Mouse (Mus musculus) CH12.LX (cell line): ENCODE results near the gene Ralbp1. TPM values are rescaled to one million over a fixed set of nuclear protein-coding genes. Genes with fewer than 3 reads are reported as not detected.

Source experiments
- DNase-seq: peaks from one replicate; pipeline ENCODE4 v3.0.0-alpha.2; 2013; ENCODE audit errors: extremely low read depth
- H3K27ac ChIP-seq: 2 replicates; pipeline ENCODE4 v1.5.1; 2012; ENCODE audit warnings: low read depth, mild to moderate bottlenecking, control low read depth, moderate library complexity; ENCODE audit not compliant: insufficient read depth
- H3K27me3 ChIP-seq: replicated peaks from 2 replicates; pipeline ENCODE3; 2012; ENCODE audit warnings: inconsistent platforms
- H3K36me3 ChIP-seq, 2 experiments: replicated peaks in 1 of 2; 2 replicates each; pipeline versions ENCODE3 to v1.6.1; 2012; ENCODE audit warnings: inconsistent platforms in 1 of 2, low read length in 1 of 2, mild to moderate bottlenecking in 1 of 2, mixed read lengths in 1 of 2, moderate library complexity in 1 of 2; ENCODE audit not compliant: control insufficient read depth in 1 of 2, insufficient read depth in 1 of 2
- H3K4me1 ChIP-seq, 2 experiments: 2 replicates each; pipeline ENCODE4 v1.6.1; 2012; ENCODE audit warnings: inconsistent platforms in 1 of 2, moderate library complexity in 1 of 2; ENCODE audit not compliant: insufficient read depth in 2 of 2, control insufficient read depth in 1 of 2
- H3K4me2 ChIP-seq: 2 replicates; pipeline ENCODE4 v1.6.1; 2012; ENCODE audit warnings: low read depth, mild to moderate bottlenecking, control low read depth; ENCODE audit not compliant: poor library complexity, insufficient read depth, severe bottlenecking
- H3K4me3 ChIP-seq, 3 experiments: fragments of 150-350 bp in 1 of 3; sonication (generic) in 1 of 3; replicated peaks in 1 of 3; 2 replicates each; pipeline versions ENCODE3 to v1.5.1; 2011 to 2012; ENCODE audit warnings: low read depth in 2 of 3, low read length in 2 of 3, mild to moderate bottlenecking in 2 of 3, moderate library complexity in 2 of 3, control low read depth in 1 of 3, improper control_type of control experiment in 1 of 3, inconsistent platforms in 1 of 3, mixed read lengths in 1 of 3; ENCODE audit not compliant: poor library complexity in 1 of 3
- H3K79me2 ChIP-seq: replicated peaks from 2 replicates; pipeline ENCODE4 v1.6.1; 2012; ENCODE audit warnings: mild to moderate bottlenecking, moderate library complexity; ENCODE audit not compliant: control insufficient read depth, poor library complexity, insufficient read depth, severe bottlenecking; ENCODE audit errors: extremely low read depth
- H3K9ac ChIP-seq: 2 replicates; pipeline ENCODE4 v1.6.1; 2012; ENCODE audit warnings: low read depth, mild to moderate bottlenecking, control low read depth, moderate library complexity; ENCODE audit not compliant: insufficient read depth
- H3K9me3 ChIP-seq: replicated peaks from 2 replicates; pipeline ENCODE3; 2012; ENCODE audit warnings: low read length, inconsistent platforms, mixed read lengths
- BHLHE40 ChIP-seq: IDR thresholded peaks from 2 replicates; pipeline ENCODE4 v1.6.1; 2011; ENCODE audit warnings: mild to moderate bottlenecking, low read depth, low read length, improper control_type of control experiment
- CTCF ChIP-seq, 2 experiments: IDR thresholded peaks in 1 of 2; conservative IDR thresholded peaks in 1 of 2; 2 replicates each; pipeline ENCODE4 v1.5.1; 2011 to 2012; ENCODE audit warnings: low read depth in 2 of 2, low read length in 2 of 2, improper control_type of control experiment in 1 of 2, inconsistent platforms in 1 of 2, mild to moderate bottlenecking in 1 of 2, moderate library complexity in 1 of 2
- EP300 ChIP-seq: IDR thresholded peaks from 2 replicates; pipeline ENCODE4 v1.6.1; 2011; ENCODE audit warnings: low read length, improper control_type of control experiment
- ETS1 ChIP-seq: conservative IDR thresholded peaks from 2 replicates; pipeline ENCODE4 v1.6.1; 2012; ENCODE audit warnings: low read depth, mild to moderate bottlenecking, inconsistent platforms, low read length, improper control_type of control experiment, moderate library complexity
- KAT2A ChIP-seq: IDR thresholded peaks from 2 replicates; pipeline ENCODE4 v1.6.1; 2012; ENCODE audit warnings: low read length, improper control_type of control experiment, inconsistent platforms; ENCODE audit not compliant: insufficient replicate concordance
- MAFK ChIP-seq: IDR thresholded peaks from 2 replicates; pipeline ENCODE4 v1.6.1; 2011; ENCODE audit warnings: low read length, improper control_type of control experiment; ENCODE audit not compliant: insufficient replicate concordance
- MXI1 ChIP-seq: IDR thresholded peaks from 2 replicates; pipeline ENCODE4 v1.6.1; 2011; ENCODE audit warnings: mild to moderate bottlenecking, low read depth, low read length, improper control_type of control experiment
- MYC ChIP-seq: IDR thresholded peaks from 2 replicates; pipeline ENCODE4 v1.6.1; 2011; ENCODE audit warnings: low read depth, mild to moderate bottlenecking, improper control_type of control experiment, low read length
- NELFE ChIP-seq: IDR thresholded peaks from 2 replicates; pipeline ENCODE4 v1.6.1; 2011; ENCODE audit warnings: low read depth, low read length, improper control_type of control experiment
- PAX5 ChIP-seq: IDR thresholded peaks from 2 replicates; pipeline ENCODE4 v1.6.1; 2012; ENCODE audit warnings: low read length, inconsistent platforms, mixed read lengths
- POLR2AphosphoS2 ChIP-seq: IDR thresholded peaks from 2 replicates; pipeline ENCODE4 v1.6.1; 2011; ENCODE audit warnings: low read depth, low read length, improper control_type of control experiment
- RCOR1 ChIP-seq: conservative IDR thresholded peaks from 2 replicates; pipeline ENCODE4 v1.6.1; 2012; ENCODE audit warnings: low read depth, mild to moderate bottlenecking, inconsistent platforms, low read length, improper control_type of control experiment
- USF1 ChIP-seq: IDR thresholded peaks from 2 replicates; pipeline ENCODE4 v1.6.1; 2014; ENCODE audit warnings: low read depth, mild to moderate bottlenecking, inconsistent platforms, low read length, improper control_type of control experiment
- ZKSCAN1 ChIP-seq: IDR thresholded peaks from 2 replicates; pipeline ENCODE4 v1.6.1; 2012; ENCODE audit warnings: low read depth, inconsistent platforms, low read length, improper control_type of control experiment, borderline replicate concordance
- dilution Hi-C: fragments of 300-500 bp; cut with MboI; formaldehyde crosslinking; loops from 2 replicates; pipeline ENCODE4 v1.14.3; 2020; ENCODE audit warnings: low sequenced_read_pairs; ENCODE audit not compliant: extremely low pct_unique_long_range_greater_than_20kb, extremely low pct_ligation_motif_present
- in situ Hi-C: fragments of 300-500 bp; cut with MboI; formaldehyde crosslinking; loops from 3 replicates; pipeline ENCODE4 v1.14.3; 2019; ENCODE audit warnings: low sequenced_read_pairs, low pct_ligation_motif_present, low pct_unique_long_range_greater_than_20kb, mixed read lengths
- polyA plus RNA-seq: library from polyadenylated mRNA; unstranded; fragments of >175 nt; gene quantifications from 2 replicates; pipeline ENCODE4 v1.2.1, GENCODE M21; 2012; ENCODE audit warnings: low read depth; ENCODE audit not compliant: insufficient read length
- total RNA-seq, 2 experiments: library from RNA; depleted of rRNA; stranded (reverse); fragments of 300-350 nt in 1 of 2; fragments of >200 nt in 1 of 2; gene quantifications; 2 replicates each; pipeline ENCODE4 v1.2.3; 2012 to 2014

Ralbp1 gene
- total and polyA plus RNA-seq, 3 experiments: 25.3 to 27.2 (median 26.5) TPM

DNA sequence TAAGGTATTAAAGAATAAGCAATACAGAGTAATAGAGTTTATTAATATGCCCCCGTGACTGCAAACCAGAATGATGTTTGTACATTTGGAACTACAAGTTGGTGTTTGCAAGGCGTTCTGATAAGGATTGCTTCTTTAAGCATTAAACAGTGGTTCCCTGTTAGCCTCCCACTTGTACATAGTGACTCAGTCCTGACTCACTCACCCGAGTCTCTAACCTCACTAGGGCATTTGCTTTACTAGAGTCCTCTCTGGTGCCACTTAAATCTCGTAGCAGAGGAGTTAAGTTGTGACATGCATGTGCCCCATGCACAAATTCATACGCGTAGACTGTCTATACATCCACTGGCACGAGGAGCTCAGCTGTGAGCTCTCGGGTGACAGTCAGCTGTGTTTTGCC lies 71.8 kb downstream of the Ralbp1 start:
- in situ Hi-C loops: no loop called here
- no peak for TF ChIP-seq ZKSCAN1
- no peak for TF ChIP-seq EP300
- no peak for TF ChIP-seq POLR2AphosphoS2
- TF ChIP-seq BHLHE40: no peak
- H3K27me3 ChIP-seq: no peaks in the 10 kb centered on the region

DNA sequence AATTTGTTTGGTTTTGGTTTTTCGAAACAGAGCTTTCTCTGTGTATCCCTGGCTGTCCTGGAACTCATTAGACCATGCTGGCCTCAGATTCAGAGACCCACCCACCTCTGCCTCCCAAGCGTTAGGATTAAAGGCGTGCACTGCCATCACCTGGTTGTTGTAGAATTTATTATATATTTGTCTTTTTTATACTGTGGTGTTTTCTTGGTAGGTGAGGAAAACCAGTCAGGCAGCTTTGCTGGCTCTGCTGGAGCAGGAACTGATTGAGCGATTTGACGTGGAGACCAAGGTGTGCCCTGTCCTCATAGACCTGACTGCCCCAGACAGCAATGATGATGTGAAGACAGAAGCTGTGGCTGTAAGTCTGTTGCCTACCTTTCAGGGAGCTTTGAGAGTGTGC lies 74.6 kb downstream of the Ralbp1 start:
- Histone ChIP-seq H3K9me3 (no peaks in the 10 kb centered on the region), H3K79me2 (0 out of 2 replicates have a peak, but pooled peaks cover 2% of the 10 kb centered on the region), H3K9ac (no peak overlapping the region), H3K27ac (no peak overlapping the region), H3K36me3 (peaks cover 37 to 72% of the 10 kb centered on the region in 2 experiments), H3K4me2 (no peak overlapping the region), H3K27me3 (no peaks in the 10 kb centered on the region), H3K4me1 (peaks cover 0 to under 1% of the 10 kb centered on the region in 2 experiments; a peak in 1 of 4 replicates), H3K4me3 (no peak overlapping the region)
- no peak for TF ChIP-seq ETS1
- TF ChIP-seq MYC: no peak
- no peak for TF ChIP-seq USF1
- no peak for DNase-seq
- in situ Hi-C loops: no loop called here
- dilution Hi-C loops: no loop called here

More for the DNA sequence above, 71.8 kb downstream of the Ralbp1 start:
- no peak overlapping the region for H3K27ac ChIP-seq
- H3K9ac ChIP-seq: no peak overlapping the region
- peaks cover 52 to 77% of the 10 kb centered on the region in 2 experiments for H3K36me3 ChIP-seq
- H3K9me3 ChIP-seq: no peaks in the 10 kb centered on the region
- H3K4me3 ChIP-seq: no peak overlapping the region
- H3K4me1 ChIP-seq: no peaks in the 10 kb centered on the region
- dilution Hi-C loops: no loop called here
- H3K79me2 ChIP-seq: no peaks in the 10 kb centered on the region
- DNase-seq: no peak
- no peak overlapping the region for H3K4me2 ChIP-seq

DNA sequence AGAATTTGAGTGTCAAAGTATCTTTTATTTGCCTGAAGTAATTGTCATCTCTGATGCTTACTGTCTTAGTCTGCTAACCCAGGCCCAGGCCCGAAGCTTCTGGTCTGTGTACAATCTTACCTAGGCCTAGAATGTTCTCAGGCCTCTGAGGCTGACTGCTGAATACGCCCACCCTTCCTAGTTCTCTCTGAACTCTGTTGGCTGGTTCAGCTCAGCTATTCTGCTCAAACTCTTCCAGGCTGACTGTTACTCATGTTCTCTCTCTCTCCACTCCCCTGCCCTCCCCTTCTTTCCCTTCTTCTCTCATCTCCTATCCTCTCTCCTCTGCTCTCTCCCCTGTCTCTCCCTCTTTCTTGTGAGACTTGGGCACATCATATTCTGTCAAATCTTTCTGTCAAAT lies 79.2 kb downstream of the Ralbp1 start:
- Histone ChIP-seq H3K9ac (no peak overlapping the region), H3K4me1 (peaks cover 0 to 15% of the 10 kb centered on the region in 2 experiments; a peak in 2 of 4 replicates), H3K36me3 (peaks cover 19 to 60% of the 10 kb centered on the region in 2 experiments), H3K9me3 (no peaks in the 10 kb centered on the region), H3K79me2 (0 out of 2 replicates have a peak, but pooled peaks cover 5% of the 10 kb centered on the region), H3K4me2 (no peak overlapping the region), H3K27me3 (no peaks in the 10 kb centered on the region), H3K4me3 (no peak overlapping the region), H3K27ac (no peak overlapping the region)
- dilution Hi-C loops (no loop called here), in situ Hi-C loops (no loop called here)
- no peak for TF ChIP-seq ZKSCAN1
- TF ChIP-seq EP300: no peak
- TF ChIP-seq MYC: no peak
- TF ChIP-seq MAFK: no peak
- no peak for TF ChIP-seq NELFE
- TF ChIP-seq RCOR1: no peak
- TF ChIP-seq KAT2A: no peak
- TF ChIP-seq PAX5: no peak
- TF ChIP-seq CTCF (conservative IDR thresholded peaks at IDR 0.05 in 1 of 2, IDR thresholded peaks at IDR 0.05 in 1 of 2; ENCODE audit: low read depth in 2 of 2, low read length in 2 of 2): no peak
- TF ChIP-seq MXI1: no peak
- DNase-seq: no peak
